Mouse (Mus musculus) liver, adult (tissue): ENCODE results near the gene Olfr681.
"Not testable (repeated sequence)": the region's sequence is repeated elsewhere in the genome, so short reads cannot be mapped to it uniquely, and the experiment has no call there.

Experiments used
- GATA4 ChIP-seq: IDR thresholded peaks from 2 replicates; pipeline ENCODE4 v1.6.1; 2014; ENCODE audit warnings: mild to moderate bottlenecking, low read length; ENCODE audit not compliant: insufficient replicate concordance

The Olfr681 gene

DNA sequence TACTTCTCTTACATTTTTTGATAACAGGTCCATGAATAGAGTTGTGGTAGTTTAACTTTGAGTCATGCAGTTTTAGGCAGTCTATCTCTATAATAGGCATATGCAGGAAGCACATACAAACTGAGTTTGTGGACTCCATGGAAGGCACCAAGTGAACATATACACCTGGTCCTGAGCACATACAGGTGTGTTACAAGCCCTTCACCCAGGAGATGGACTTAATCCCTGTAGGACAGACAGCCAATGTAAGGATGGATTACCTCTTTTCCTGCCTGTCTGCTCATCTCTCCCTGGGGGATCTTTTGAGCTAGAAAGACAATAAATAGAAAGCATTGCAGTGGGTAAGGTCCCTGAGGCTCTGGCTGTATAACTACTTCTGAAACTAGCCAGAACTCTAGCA is at the start of gene Olfr681:
Gene Olfr681, plus strand, starts transcription at position 301 of the 400 bp plus-strand sequence.
- no peak for TF ChIP-seq GATA4

DNA sequence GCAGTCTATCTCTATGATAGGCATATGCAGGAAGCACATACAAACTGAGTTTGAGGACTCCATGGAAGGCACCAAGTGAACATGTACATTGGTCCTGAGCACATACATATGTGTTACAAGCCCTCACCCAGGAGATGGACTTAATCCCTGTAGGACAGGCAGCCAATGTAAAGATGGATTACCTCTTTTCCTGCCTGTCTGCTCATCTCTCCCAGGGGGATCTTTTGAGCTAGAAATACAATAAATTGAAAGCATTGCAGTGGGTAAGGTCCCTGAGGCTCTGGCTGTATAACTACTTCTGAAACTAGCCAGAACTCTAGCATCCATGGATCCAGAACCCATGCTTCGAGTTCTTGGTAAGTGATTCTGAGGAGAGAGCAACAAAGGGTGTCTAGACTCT is 35.7 kb upstream of the Olfr681 start, which contains the start of gene Olfr679:
Gene Olfr679, plus strand, starts transcription at position 301 of the 400 bp plus-strand sequence.
- no peak for TF ChIP-seq GATA4

DNA sequence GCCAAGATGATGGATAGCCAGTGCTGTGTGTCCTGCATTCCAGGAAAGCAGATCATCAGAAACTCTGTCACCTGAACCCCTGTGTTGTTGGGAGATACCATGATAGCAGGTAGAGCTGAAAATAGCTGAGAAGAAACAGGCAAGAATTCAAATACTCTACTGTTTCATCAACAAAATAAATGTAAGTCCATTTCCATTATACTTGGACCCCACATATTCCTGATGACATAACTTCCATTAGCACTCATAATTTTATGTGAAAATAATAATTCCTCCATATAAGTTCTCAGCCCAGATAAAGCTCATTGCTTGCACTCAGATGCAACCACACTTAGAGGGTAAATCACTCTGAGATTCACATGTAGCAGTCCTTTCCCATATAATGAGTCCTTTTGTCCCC is 23.9 kb upstream of the Olfr681 start, which contains the start of gene Olfr680-ps1:
Gene Olfr680-ps1, minus strand, starts transcription at position 101 of the 400 bp plus-strand sequence.
- TF ChIP-seq GATA4 = not testable (repeated sequence)

DNA sequence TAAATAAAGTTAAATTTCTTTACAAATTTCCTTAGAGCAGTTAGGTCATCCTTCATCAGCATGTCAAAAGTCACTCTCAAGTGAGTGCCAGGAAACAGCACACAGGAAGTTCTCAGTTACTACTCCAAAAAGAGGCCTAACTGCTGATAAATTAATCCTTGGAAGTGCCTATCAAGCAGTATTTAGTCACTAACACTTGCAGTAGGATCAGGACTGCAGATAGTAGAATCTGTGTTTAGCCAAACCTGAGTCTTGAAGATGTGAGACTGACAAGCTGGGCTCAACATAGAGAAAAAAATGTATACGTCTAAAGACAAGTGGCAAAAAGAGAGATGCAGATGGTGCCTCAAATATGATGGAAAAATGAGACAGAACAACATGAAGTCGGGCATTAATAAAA is 24.6 kb downstream of the Olfr681 start:
- TF ChIP-seq GATA4 = no peak

DNA sequence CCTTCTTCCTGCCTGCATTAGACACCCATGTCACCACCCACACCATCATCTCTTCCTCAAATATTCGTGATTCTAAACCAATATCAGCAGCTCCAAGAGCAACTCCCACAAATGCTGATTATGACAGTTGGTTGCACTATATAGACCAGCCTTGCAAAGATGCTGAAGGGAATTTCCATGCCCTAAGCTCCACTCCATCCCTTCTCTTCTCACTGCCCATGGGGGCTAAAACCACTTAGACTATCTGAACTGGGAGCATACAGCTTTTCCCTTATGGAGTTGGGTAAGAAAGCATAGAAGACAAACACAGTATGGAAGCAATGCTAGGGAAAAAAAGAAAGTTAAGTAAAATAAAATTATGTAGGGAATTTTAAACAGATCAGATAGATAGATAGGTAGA is 30.3 kb downstream of the Olfr681 start, which contains the start of gene Olfr683:
Gene Olfr683, minus strand, starts transcription at position 101 of the 400 bp plus-strand sequence.
- no peak for TF ChIP-seq GATA4

DNA sequence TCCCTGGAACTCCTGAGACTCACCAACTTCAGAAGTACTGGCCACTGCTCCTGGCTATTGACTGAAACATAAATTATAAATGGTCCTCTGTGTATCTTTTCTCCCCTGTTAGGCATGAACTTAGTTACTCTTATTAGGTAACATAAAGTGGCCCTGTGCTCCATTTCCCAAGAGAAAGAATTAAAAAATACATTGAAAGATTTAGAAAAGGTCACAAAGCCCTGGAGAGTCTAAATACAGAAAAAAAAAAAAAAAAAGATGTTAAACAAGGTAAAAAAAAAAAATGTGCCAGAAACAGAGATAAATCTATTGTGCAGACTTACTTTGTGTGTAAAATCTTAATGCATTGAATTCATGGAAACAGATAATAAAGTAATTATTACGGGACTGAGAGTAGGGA is 46.9 kb downstream of the Olfr681 start, which contains the start of gene Olfr684:
Gene Olfr684, minus strand, starts transcription at position 101 of the 400 bp plus-strand sequence.
- TF ChIP-seq GATA4 = no peak

DNA sequence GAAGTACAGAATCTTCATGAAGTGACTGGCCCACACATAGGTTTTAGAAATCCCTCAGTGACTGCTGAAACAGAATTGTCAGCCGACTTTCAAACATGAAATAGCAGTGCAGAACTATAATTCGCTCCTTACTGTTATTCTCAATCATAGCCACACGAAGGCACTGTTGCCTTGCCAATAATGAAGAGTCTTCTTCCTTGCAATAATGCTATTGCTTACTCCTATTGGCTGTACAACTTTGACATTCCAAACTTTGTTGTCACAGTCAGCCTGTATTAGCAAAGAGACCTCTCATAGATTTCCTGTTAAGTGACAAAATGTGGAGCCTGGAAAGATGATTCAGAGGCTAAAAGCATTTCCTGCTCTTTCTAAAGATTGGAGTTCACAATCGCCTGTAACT is 54.1 kb downstream of the Olfr681 start:
- TF ChIP-seq GATA4 = no peak
